Mouse (Mus musculus) liver, adult 2 months (tissue): ENCODE measurements around the gene 2310009B15Rik.

Experiments used
- CTCF ChIP-seq: fragments of 200-500 bp; IDR thresholded peaks from 2 replicates; pipeline ENCODE4 v1.5.1; 2011; ENCODE audit warnings: low read depth, low read length, control low read depth
- POLR2A ChIP-seq: fragments of 200-500 bp; IDR thresholded peaks from 2 replicates; pipeline ENCODE4 v1.6.1; 2011; ENCODE audit warnings: low read length, control low read depth; ENCODE audit not compliant: insufficient read depth; ENCODE audit errors: extremely low read depth

DNA sequence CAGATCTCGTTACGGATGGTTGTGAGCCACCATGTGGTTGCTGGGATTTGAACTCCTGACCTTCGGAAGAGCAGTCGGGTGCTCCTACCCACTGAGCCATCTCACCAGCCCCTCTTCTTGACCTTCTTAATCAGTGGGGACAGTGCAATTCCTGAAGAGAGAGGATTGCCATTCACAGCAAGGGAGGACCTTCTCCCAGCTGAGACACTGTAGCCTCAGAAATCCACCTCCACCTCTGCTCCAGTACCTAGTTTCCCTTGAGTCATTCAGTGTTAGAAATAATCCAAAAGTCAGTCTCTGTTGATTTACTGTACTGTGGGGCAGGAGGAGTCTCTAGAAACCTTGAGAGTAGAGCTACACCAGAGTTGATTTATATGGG lies 6.5 kb downstream of the 2310009B15Rik start:
- TF ChIP-seq POLR2A: no peak
- no peak for TF ChIP-seq CTCF
